Mouse (Mus musculus) E14TG2a.4 (cell line): ENCODE measurements around the gene Clptm1l.

ENCODE experiments used
- CTCF ChIP-seq: conservative IDR thresholded peaks from 2 replicates; pipeline ENCODE4 v1.5.1; 2014; ENCODE audit warnings: low read length
- POU5F1 ChIP-seq: IDR thresholded peaks from 2 replicates; pipeline ENCODE4 v1.6.1; 2014; ENCODE audit warnings: low read length, borderline replicate concordance

DNA sequence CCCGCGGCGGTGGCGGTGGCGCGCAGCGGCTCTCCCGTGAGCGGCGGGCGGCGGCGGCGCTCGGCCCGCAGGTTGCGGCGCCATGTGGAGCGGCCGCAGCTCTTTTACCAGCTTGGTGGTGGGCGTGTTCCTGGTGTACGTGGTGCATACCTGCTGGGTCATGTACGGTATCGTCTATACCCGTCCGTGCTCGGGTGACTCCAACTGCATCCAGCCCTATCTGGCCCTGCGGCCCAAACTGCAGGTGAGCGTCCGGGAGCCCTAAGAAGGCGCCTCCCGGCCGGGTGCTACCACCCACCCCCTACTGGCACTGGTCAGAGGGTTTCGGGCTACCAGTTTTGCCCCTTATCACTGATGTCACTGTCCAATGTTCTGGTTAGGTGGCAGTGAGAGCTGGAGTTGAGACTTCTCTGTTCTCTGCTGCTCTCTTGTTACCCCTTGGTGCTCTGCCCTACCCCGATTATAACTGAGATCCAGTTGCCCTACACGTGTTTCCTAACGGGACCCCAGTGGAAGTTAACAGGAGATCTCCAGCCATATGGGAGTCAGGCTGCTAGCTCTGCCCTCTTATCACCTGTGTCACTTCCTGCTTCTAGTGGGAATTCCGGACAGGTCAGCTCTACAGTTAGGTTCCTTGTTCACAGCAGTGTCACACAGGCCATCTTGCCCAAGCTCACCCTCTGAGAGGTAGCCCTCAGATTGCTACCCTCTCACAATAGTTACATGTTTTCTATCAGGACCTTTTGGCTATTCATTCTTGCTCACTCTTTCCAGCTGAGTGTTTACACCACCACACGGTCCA, 551 bp downstream of the Clptm1l start:
- TF ChIP-seq CTCF (no peak), POU5F1 (no peak)
